Mouse (Mus musculus): Measurements from ENCODE around the gene Ggact. TPM values are rescaled to one million over a fixed set of nuclear protein-coding genes. Genes with fewer than 3 reads are reported as not detected.
A peak's percentile ranks its signal among the peaks of the same experiment; 100 is the strongest.

The Ggact gene
- 10 to 100 TPM; 41.6 to 52.9 TPM for total RNA-seq (2021)
- long read RNA-seq, experiment 1, partial matches to known transcripts, result 0 of 2 reads
- long read RNA-seq, experiment 1, other reads (novel, unspliced or antisense), result 0 of 2 reads
- long read RNA-seq, experiment 2, transcript Ggact-201 (3 exons, 1,076 nt), result major isoform, 16 of 32 reads
- long read RNA-seq, experiment 2, transcript Ggact-205 (3 exons, 609 nt), result minor isoform, 9 of 32 reads
- long read RNA-seq, experiment 2, partial matches to known transcripts, result 2 of 32 reads
- long read RNA-seq, experiment 2, other reads (novel, unspliced or antisense), result 5 of 32 reads

DNA sequence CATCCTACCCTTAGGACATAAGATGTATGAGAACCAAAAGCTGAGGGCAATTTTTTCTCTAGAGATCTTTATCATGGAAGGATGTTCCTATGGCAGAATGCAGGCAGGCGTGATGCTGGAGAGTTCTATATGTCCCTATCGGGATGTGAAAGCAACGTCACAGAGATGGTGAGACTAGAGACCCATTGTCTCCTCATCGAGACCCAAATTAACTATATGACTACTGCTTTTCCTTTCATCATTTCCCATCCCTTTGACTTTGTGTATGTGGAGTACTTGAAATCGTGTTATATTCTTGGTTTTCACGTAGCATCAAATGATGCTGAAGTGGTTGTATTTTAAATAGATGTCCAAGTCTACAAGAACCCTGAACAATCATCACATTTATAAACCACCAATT is at the start of gene Ggact:
Gene Ggact, minus strand, starts transcription at position 101 of the 400 bp plus-strand sequence.
- DNase-seq (ENCODE audit: low spot score in 2 of 2), result no peak

DNA sequence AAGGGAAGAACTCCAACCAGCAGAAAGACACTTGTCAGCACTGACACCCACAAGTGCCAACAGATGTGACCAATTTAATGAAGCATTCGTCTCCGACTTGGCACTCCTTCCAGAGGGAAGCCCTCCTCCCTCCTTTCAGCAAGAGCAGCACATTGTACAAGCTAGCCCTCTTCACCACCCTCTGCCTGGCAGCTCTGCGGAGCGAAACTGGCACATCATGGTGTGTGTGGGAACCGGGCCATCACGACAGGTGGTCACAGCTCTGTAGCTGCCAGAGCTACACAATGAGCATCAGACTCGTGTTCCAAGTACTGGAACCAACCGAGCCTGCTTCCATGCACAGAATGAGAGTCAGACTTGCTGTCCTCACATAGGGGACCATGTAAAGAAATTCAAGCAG is 44.4 kb upstream of the Ggact start:
- DNase-seq (ENCODE audit: low spot score in 2 of 2), result no peak

DNA sequence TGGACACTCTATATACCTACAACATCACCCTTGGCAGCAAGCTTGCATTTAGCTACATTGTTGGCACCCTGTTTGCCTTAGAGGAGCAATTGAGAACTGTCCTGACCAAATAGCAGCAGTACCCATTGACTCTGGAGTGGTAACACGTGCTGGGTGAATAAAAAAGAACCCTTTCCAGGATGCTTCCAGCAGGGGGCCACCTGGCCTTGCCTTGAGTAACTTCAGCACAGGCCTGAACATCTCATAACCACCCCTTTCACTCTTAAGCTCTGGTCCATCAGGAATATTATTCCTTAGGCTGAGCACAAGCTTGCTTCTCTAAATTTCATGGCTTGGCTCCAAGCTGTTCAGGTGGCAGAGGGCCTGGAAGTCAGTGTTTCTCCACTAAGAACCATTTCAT is 39.8 kb upstream of the Ggact start:
- peak; percentile 10 to 31 for DNase-seq (ENCODE audit: low spot score in 2 of 2)

- DNase-seq (ENCODE audit: low spot score in 2 of 2), result no peak
Observed at GRCm38 (mm10) chr14:122952556-122952955, 39.0 kb upstream of the Ggact start.

DNA sequence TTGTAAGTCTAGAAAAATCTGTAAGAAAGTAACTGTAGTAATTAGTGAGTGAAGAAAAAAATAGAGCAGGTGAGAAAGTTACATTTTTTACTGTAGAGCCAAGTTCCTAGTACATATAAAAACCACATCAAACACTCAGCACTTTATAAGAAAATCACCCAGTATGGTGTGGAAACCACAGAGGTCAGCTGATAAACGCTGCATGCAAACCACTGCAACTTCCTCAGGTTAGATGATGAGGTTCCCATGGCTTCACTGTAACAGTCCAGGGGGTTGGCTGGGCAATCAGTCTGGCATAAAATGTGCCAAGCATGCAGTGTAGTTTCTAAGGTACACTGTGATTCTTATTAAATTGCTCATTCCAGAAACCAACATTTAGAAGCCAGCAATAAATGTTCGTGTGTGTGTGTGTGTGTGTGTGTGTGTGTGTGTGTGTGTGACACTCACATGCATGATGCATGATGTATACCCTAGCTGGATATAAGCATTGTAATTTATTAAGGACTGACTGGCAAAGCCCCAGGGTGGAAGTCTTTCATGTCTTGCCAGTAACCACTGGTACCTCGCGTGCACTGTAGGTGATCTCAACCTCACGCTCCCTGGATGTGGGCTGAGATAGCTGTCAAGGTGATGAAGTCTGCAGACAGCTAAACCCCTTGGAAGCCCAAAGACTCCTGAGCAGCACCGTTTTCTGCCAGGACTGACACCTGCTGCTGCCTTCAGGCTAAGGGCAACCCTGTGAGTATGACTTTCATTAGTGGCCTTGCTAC is 38.3 kb upstream of the Ggact start:
- no peak for DNase-seq (ENCODE audit: low spot score in 2 of 2)

GRCm38 (mm10) chr14:122950915-122951314 is 37.4 kb upstream of the Ggact start:
- DNase-seq (ENCODE audit: low spot score in 2 of 2), result no peak

DNA sequence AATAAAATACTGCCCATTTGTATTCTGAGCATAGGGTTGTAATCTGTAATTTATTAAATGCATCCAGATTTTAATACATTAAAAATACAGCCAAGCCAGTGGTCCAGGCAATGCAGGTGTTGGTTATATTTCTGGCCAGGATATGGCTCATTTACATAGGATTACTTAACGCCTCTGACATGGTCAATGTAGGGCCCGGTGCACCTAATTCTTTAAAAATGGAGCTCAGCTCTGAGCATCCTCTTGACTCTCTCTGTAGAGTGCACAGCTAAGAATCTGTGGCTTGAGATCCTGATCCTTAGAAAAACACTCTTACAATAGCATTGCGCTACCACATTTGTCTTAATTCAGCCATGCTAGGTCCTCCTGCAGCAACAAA is 29.9 kb upstream of the Ggact start:
- no peak for DNase-seq (ENCODE audit: low spot score in 2 of 2)

GRCm38 (mm10) chr14:122942757-122943474 is 29.4 kb upstream of the Ggact start:
- DNase-seq (ENCODE audit: low spot score in 2 of 2), result no peak

DNA sequence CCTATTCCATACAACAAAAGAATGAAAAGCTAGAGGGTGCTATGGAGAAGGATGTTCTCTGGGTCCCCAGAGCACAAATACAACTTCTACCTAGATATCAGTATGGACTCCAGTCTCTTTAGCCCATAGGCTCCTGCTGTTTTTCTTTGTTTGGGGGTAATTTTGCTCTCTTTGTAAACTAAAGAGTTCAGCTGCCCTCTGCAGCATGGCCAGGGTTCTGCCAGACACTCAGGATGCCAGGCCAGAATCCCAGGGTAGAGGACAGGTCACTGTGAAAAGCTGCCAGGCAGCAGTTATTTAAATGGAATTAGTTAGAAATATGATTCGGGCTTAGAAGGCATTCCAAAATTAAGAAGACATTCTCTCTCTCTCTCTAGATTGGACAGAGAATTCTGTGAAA is 22.9 kb upstream of the Ggact start:
- DNase-seq (ENCODE audit: low spot score in 2 of 2), result no peak

DNA sequence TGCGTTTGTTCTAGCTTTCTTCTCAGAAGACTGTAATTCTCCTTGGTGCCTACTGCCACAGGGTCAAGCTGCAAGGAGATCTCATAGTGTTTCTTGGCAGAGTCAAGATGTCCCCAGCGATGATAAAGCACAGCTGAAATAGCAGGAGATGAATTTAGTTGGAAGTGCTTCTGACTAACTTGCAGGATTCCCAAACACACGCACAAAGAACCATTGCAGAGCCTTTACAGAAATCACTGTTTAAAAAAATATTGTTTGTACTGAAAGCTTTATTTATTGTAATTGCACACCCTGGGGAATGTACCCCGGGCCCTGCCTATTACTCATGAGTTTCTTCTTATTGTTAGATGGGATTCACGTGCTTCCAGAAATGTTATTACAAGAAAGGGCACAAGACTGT is 6.5 kb upstream of the Ggact start:
- no peak for DNase-seq (ENCODE audit: low spot score in 2 of 2)

- no peak for DNase-seq (ENCODE audit: low spot score in 2 of 2)
Observed at GRCm38 (mm10) chr14:122917676-122918075, 4.1 kb upstream of the Ggact start.

- peak; percentile 65 to 72 for DNase-seq (ENCODE audit: low spot score in 2 of 2)
Observed at GRCm38 (mm10) chr14:122912812-122913498, 602 bp downstream of the Ggact start.

GRCm38 (mm10) chr14:122912137-122912536 is 1.4 kb downstream of the Ggact start:
- DNase-seq (ENCODE audit: low spot score in 2 of 2), result no peak

DNA sequence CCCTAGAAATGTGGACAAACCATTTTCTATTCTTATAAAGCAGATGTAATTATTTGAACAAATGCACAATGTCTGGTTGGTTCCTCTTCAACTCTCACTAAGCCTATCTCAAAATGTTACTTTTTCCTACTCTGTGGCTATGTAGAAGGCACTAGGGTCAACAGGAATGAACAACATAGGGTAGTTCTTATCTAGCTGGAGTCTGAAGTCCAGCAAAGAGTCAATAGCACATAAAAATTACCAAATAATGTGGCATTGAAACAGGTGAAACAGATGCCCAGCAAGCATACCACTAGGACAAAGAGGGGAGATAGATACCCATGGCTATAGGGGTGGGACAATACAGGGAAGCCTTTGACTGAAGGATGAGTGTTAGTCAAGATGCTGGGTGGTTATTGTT is 2.3 kb downstream of the Ggact start:
- DNase-seq (ENCODE audit: low spot score in 2 of 2), result no peak

- DNase-seq (ENCODE audit: low spot score in 2 of 2), result no peak
Observed at GRCm38 (mm10) chr14:122909368-122910091, 4.0 kb downstream of the Ggact start.

DNA sequence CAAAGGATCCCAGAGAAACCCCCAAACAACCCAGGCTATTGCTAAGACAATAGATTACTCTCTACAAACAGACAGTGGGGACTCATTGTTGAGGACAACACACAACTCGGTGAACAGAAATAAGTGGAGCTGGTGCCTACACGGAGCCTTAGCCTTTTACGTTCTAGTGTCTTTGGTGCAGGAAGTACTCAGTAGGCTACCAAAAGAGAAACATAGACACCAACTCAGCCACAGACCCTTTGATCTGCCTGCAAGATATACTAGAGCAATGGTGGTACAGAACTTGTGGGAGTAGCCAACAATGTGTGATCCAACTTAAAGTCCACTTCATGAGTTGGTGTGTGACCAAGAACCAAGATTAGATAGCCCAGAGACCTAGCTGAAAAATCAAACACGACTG is 5.5 kb downstream of the Ggact start:
- no peak for DNase-seq (ENCODE audit: low spot score in 2 of 2)

- DNase-seq (ENCODE audit: low spot score in 2 of 2), result no peak
Observed at GRCm38 (mm10) chr14:122905007-122905406, 8.6 kb downstream of the Ggact start.

DNA sequence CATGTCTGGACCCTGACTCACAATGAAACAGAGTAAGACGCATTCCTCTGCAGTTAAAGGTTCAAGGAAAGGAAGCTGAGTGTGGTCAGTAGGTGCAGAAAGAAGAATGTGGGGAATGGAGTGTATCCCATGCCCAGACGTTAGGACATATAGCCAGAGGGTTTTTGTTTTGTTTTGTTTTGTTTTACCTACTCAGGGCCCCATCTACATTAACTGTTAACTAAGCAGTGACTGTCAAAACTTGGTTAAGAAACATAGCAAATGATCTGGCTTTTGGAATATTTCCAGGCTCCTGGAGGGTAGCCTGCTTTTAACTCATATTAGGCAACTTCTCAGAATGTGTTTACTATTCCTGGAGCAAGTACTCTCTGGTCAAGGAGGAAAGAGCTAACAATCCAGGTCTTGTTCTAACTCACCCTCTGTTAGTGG is 9.6 kb downstream of the Ggact start:
- no peak for DNase-seq (ENCODE audit: low spot score in 2 of 2)

DNA sequence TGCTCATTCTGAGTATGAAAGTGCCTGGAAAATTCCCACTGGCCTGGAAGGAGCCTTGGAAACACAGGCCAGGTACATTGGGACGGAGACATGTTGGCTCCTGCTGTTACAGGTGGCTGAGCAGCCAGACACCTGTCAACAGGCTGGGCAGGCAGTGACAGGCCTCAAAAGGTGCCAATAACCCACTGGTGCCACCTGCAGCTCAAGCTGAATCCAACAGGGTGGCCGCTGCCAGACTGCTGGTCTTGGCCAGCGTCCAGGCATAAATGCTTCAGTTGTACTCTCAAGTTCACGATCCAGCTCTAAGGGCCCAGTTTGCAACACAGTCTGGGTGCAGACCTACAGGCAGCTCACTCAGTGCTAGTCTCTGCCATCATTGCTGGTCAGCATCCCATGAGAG is 10.7 kb downstream of the Ggact start:
- peak; percentile 48 to 58 for DNase-seq (ENCODE audit: low spot score in 2 of 2)

DNA sequence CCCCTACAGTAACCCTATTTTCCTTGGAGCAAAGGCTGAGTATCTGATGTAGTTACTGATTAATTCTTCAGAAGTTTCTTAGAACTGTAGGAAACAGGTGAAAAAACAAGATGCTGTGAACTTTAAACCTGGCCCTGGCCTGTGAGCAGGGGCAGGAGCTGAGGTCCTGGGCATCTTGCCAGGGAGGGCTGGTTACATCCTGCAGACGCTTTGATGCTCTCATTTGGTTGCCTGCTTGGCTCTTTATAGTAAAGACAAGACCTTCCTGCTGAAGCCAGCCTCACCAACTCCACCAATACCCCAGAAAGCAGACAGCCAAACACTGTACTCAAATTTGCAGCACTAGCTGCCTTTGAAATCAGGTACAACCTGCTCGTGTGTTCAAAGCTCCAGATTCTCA is 11.4 kb downstream of the Ggact start:
- peak; percentile 31 to 40 for DNase-seq (ENCODE audit: low spot score in 2 of 2)

GRCm38 (mm10) chr14:122901715-122902114 is 11.8 kb downstream of the Ggact start:
- no peak for DNase-seq (ENCODE audit: low spot score in 2 of 2)

Measured in adrenal gland, adult 18-20 months (tissue).